Mouse (Mus musculus): ENCODE results near the gene Ptn. TPM values are rescaled to one million over a fixed set of nuclear protein-coding genes. Genes with fewer than 3 reads are reported as not detected.

The Ptn gene
- polyA plus RNA-seq, 1 experiment, result not detected

DNA sequence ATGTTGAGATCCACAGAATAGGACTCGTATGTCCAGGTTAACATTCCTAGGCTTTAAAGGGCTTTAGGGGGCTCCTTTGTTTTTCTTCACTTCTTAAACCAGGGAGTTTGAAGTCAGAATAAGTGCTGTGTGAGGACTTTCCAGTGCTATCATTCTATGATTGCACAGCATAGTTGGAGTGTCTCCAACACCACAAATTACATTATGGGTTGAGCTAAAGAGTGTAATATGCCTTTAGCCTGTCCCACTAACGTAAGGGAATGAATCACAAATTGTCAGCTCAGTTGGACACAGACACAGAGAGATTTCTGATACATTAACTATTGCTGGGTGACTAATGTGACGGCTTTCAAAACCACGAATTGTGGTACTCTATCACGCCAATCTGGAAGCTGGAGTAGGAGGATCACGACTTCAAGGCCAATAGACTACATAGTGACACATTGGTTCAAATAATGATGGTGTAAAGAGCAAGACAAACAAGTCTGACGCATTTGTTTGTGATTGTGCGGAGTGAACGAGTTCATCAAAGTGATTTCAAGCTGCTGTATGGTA, 20.4 kb upstream of the Ptn start:
- TF ChIP-seq GATA1 (IDR thresholded peaks at IDR 0.05; ENCODE audit: low read length), result no peak

DNA sequence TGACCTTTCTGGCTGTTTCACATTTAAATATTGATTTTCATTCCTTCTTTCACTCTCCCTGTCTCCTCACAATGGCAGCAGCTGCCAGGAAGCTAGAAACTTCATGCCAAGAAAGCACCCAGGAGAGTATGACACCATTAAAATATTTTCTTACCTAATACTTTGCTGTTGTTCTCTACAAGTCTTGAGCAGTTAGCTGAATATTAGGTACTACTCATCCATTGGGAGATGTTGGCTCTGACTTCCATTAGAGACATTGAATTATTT, 9.7 kb upstream of the Ptn start:
- no peak for TF ChIP-seq GATA1 (IDR thresholded peaks at IDR 0.05; ENCODE audit: low read length)

DNA sequence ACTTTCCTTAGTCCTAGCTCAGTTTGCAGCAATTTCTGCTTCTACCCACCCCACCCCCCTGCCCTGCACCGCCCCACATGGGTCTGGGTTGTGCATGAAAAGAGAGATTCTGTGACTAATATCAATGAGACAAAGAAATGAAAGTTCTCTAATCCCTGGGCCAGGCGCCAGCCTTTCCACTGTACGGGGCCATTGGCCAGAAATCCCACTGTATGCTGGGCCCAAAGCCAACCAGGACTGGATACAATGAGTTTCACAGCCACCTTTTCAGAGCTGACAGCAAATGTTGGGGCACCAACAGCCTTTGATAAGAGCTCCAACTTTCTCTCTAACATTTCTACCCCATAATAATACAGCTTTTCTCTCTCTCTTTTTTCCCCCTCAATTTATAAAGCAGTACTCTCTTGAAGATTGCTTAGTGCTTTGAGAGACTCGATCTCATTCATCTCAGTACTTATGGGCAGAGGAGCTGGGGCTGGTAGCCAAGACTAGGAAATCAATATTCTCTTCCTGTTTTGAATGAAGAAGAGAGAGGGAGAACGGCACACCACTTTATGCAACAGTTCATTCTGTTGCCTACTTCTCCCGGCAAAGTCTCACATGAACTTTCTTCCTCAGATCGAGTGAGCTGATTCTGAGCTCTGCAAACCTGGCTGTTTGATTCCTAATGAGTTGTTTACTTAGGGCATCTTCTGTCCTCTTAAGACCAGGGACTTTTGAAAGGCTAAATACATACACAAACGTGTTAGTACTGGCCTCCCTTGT, 9.2 kb upstream of the Ptn start:
- TF ChIP-seq GATA1 (IDR thresholded peaks at IDR 0.05; ENCODE audit: low read length), result no peak

DNA sequence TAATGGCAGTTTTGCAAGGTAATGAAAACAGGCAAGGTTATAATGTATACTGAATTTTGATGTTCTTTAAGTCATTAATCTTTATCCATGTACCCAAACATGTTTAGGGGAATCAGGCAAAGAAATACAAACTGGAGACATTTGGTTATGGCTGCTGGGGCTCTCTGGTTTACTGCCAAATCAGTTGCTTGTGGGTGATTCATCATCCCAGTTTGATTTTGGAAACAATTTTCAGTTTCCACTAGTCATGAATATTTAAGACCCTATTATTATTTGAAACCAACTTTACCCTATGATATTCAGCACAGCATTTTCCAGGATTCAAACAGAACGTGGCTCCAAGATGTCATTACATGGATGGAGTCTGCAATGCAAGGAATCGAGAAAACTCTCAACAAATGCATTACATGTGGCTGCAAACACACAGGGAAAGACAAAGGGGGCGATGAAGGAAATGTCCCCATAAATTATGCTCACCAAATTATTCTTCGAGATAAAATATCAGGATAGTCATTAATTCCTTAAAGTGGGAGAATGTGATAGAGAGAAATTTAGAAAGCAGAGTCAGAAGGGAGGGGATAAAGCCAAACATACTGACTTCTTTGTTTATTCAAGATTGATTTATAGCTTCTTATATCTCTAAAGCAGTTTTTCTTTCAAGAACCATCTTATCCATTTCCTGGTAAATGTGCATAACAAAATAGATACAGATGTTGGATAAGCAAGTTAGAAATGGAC, 8.4 kb upstream of the Ptn start:
- TF ChIP-seq GATA1 (IDR thresholded peaks at IDR 0.05; ENCODE audit: low read length), result no peak

DNA sequence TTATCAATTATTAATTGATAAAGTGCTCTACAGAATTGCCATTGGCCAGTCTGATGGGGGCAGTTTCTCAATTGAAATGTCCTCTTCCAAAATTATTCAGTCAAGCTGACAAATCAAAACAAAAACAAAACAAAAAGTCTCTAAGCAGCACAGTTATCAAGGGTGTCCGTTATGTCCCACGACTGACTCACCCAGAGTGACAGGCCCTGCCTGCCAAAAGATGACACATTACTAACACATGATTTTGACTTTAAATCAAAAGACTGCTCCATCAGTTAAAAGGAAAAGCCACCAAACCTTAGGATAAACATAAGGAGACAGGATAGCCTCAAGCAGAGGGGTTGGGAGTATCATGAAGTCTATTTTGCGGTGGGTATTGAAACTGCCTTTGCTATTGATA, 6.6 kb upstream of the Ptn start:
- no peak for TF ChIP-seq GATA1 (IDR thresholded peaks at IDR 0.05; ENCODE audit: low read length)

DNA sequence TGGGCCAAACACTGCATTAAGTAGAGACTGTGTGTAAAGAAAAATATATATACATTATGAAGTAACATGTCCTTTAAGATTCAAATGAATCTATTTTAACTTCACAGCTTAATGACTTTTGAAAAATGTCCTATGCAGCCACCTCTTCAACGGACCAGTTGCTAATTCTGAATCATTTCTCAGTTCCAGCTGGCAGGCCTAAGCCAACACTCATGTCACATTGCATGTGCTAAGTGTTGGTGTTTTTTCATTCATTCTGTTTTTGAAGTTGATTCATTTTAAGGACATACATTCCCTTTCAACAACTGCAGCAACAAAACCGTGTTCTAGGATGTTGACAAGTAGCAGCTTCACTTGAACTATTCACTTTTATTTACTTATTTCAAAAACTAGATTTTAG, 6.0 kb upstream of the Ptn start:
- no peak for TF ChIP-seq GATA1 (IDR thresholded peaks at IDR 0.05; ENCODE audit: low read length)

- TF ChIP-seq GATA1 (IDR thresholded peaks at IDR 0.05; ENCODE audit: low read length), result no peak
These were observed 2.9 kb upstream of the Ptn start for GRCm38 (mm10) chr6:36812666-36813515.

DNA sequence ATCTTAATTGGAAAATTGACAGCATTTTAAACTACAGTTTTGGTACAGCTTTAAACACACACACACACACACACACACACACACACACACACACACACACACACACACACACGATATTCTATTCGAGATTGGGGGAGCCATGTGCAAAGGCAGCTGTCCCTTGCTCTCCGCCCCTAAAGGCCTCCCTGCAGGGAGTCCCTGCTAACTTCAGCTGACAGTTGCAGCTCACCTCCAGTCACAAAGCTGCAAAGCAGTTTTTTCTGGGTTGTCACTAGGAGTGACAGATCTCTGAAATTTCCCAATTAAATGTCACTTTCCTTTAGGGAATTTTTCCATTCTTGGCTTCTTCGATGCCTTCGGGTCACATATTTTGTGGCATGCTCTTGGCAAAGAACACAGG, 428 bp upstream of the Ptn start:
- no peak for TF ChIP-seq GATA1 (IDR thresholded peaks at IDR 0.05; ENCODE audit: low read length)

- TF ChIP-seq GATA1 (IDR thresholded peaks at IDR 0.05; ENCODE audit: low read length), result no peak
These were observed 701 bp downstream of the Ptn start for GRCm38 (mm10) chr6:36809311-36809726.

GRCm38 (mm10) chr6:36808306-36809058, 1.5 kb downstream of the Ptn start:
- no peak for TF ChIP-seq GATA1 (IDR thresholded peaks at IDR 0.05; ENCODE audit: low read length)

- TF ChIP-seq GATA1 (IDR thresholded peaks at IDR 0.05; ENCODE audit: low read length), result no peak
These were observed 3.1 kb downstream of the Ptn start for GRCm38 (mm10) chr6:36806906-36807305.

- no peak for TF ChIP-seq GATA1 (IDR thresholded peaks at IDR 0.05; ENCODE audit: low read length)
These were observed 9.6 kb downstream of the Ptn start for GRCm38 (mm10) chr6:36800309-36800946.

- TF ChIP-seq GATA1 (IDR thresholded peaks at IDR 0.05; ENCODE audit: low read length), result no peak
These were observed 12.9 kb downstream of the Ptn start for GRCm38 (mm10) chr6:36797066-36797655.

GRCm38 (mm10) chr6:36794535-36794934, 15.5 kb downstream of the Ptn start:
- no peak for TF ChIP-seq GATA1 (IDR thresholded peaks at IDR 0.05; ENCODE audit: low read length)
